Mouse (Mus musculus): ENCODE results near the gene Sh3tc1.

The Sh3tc1 gene

GRCm38 (mm10) chr5:35719343-35719742, 20.4 kb downstream of the Sh3tc1 start:
- DNase-seq: no peak

DNA sequence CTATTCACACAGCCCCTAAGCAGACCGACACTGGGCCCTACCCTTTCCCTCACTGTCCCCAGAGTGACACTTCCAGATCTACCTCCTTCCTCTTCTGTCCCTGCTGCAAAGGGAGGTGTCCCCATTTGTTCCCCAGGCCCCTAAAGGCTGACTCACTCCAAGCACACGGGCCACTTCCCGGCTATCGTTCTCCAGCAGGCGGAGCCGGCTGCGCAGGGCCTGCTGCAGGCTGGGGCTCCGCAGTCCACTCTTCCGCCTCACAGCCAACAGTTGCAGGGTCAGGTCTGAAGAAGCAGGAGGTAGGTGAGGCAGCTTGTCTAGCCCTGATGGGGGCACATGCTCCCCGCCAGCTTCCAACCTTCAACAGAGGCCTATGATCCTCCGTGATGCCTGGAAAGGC, 21.0 kb downstream of the Sh3tc1 start:
- no peak for DNase-seq

DNA sequence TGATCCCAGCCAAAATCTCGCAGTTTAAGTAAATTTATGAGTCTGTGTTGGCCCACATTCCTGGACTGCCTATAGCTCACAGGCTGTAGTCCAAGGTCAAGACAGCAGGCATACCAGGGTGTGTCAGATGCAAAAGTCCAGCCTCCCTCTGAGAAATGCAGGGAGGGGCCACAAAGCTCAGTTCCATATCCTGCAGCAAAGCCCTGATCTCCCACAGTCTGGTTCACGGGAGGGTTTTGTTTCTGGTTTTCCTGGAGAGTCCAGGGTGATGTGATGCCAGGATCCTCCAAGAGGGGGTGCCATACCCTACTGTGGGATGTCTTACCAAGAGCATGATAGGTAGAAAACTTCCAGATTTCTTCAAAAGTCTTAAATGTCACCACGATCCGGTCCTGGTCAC, 21.8 kb downstream of the Sh3tc1 start:
- DNase-seq: peak; percentile 71

DNA sequence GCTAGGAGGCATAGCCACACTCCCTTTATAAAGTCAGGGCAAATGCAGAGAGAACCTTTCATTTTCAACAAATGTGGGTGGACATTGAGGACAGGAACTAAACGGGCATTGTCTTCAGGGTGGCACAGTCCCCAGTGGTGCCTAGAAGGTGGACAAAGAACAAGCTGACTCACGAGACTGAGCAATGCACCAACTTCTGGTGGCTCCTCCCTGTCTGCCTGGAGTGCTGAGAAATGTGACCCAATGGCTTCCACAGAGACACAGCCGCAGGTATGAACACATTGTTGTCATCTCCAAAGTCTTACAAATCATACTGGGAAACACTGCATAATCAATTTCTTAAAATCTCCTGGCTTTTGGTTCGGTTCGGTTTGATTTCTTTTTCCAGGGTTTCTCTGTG, 22.3 kb downstream of the Sh3tc1 start:
- no peak for DNase-seq

DNA sequence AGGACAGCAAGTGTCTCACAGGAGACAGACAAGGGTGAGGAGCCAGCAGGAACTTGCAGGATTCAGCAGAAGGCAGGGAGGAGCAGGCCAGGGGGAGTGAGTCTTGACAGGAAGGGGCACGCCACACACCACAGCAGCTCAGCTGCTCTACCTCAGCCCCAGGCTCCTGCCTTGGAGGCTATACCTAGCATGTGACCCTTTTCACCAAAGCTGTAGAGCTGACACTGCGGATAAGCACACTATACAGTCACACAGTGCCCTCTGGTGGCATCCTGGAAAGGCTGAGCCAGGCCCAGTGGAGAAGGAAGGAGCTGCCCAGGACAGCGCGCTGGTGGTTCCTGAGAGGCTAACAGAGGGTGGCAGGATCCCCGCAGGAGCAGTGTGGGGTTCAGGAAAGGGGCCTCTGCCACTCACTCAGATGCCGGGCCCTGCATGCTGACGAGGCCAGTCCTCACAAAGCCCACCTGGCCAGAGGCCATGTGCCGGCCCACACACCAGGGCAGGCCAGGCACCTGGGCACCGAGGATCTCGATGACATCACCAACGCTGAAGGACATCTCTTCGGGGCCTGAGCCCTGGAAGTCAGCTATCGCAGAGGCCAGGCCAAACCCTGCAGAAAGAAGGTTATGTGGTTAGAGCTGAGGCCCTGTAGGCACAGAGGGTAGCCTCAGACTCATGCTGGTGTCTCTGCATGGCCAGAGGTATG, 26.0 kb downstream of the Sh3tc1 start:
- DNase-seq: peak; percentile 65

- no peak for DNase-seq
Observed at GRCm38 (mm10) chr5:35712517-35712916, 27.3 kb downstream of the Sh3tc1 start.

DNA sequence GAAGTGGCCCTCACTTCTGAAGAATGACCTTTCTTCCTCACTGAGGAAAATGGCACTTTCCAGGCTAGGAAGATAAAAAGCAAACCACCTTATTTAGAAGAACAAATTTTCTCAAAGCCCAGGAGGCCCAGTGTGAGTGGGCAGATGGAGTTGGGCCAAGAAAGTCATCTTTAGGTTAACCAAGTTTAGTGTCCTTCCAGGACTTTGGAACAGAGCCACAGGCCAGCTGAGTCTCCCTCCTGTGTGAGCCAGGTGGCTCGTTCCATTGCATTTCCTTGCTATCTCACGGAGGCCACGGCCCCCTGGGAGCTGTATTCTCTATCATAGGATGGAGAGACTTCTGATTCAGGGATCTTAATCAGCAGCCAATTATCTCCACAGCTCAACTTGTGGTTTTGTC, 28.9 kb downstream of the Sh3tc1 start:
- DNase-seq: no peak

- peak; percentile 29 for DNase-seq
Observed at GRCm38 (mm10) chr5:35710481-35710880, 29.3 kb downstream of the Sh3tc1 start.

DNA sequence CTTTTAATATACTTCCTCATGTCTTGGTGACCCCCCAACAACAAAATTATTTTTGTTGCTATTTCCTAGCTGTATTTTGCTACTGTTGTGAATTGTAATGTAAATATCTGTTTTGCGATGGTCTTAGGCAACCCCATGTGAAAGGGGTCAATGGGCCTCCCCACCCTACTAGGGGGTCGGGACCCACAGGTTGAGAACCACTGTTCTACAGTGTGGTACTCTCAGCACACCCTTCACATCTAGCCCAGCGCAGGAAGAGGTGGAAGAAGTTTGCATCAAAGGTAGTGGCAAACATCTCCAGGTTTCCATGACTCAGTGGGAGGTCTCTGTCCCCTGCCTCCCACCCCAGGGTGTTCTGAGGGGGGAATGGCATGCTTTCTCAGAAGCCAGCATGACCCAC, 34.4 kb downstream of the Sh3tc1 start:
- no peak for DNase-seq

DNA sequence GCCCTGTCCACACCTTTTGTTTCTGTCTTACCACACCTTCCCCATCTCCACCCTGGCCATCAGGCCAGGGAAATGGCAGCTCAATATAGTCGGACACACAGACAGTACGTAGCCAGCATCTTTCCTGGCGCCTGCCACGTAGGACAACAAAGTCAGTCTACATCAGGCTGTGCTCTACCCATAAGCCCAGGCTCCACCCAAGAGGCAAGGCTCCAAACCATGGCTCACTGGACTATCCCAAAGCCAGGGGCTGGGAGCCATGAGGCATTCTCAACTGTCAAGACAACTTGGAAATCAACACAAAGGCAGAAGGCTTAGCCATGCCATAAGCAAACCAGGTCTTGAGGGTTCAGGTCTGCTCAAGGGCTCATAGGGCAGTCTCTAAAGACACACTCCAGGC, 36.0 kb downstream of the Sh3tc1 start:
- no peak for DNase-seq

DNA sequence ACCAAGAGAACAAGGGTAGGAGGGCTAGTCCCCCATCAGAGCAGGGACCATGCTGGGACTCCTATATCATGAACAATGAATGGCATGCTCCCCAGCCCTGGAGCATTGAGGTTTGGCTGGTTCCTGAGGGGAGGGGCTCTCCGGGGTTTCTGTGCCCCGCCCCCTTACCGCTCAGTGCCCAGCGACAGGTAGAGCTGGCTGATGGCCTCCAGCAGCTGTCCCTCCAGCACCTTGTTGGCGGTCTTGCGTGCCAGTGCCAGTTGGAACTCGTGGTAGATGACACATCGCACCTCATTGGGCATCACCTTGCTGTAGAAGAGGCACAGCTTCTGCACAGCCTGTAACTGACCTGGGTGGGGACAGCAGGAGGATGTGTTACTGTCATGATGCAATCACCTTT, 36.6 kb downstream of the Sh3tc1 start:
- DNase-seq: no peak

- no peak for DNase-seq
Observed at GRCm38 (mm10) chr5:35702582-35703140, 37.1 kb downstream of the Sh3tc1 start.

GRCm38 (mm10) chr5:35701042-35701441, 38.7 kb downstream of the Sh3tc1 start:
- peak; percentile 75 for DNase-seq

- DNase-seq: peak; percentile 45
Observed at GRCm38 (mm10) chr5:35695815-35696214, 44.0 kb downstream of the Sh3tc1 start.

DNA sequence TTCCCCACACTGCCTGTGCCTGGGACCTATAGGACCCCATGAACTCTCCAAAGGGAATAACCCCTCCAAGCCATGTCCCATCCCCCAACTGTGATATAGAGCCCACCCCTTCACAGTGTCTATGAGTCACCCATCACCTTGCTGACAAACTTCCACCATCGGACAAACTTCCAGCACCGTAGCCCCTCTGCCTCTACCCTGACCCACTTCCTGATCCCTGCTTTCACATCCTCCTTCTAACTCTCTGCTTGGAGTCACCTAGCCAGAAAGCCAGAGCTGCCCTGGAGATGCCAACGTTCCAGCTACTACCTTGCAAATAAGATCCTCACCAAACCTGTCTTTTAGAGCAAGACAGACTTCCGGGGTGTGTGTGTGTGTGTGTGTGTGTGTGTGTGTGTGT, 46.1 kb downstream of the Sh3tc1 start:
- no peak for DNase-seq

DNA sequence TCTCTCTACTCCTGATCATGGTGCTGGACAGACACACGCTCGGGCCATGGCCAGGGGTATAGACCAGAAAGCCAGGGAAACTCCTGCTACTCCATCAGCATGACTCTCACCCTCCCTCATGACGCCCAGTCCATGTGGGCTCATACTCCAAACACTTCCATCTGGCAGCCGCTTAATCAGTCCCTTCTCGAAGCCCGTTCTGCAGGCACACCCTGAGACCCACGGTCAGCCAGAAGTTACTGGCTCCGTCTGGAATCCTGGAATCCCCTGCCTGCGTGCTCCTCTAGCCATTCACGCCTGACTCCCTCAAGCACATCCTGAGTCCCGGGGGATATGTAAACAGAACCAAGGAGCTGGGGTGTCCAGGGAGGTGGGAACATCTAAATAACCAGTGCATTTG, 48.5 kb downstream of the Sh3tc1 start:
- DNase-seq: no peak

GRCm38 (mm10) chr5:35690485-35691165, 49.2 kb downstream of the Sh3tc1 start:
- no peak for DNase-seq

DNA sequence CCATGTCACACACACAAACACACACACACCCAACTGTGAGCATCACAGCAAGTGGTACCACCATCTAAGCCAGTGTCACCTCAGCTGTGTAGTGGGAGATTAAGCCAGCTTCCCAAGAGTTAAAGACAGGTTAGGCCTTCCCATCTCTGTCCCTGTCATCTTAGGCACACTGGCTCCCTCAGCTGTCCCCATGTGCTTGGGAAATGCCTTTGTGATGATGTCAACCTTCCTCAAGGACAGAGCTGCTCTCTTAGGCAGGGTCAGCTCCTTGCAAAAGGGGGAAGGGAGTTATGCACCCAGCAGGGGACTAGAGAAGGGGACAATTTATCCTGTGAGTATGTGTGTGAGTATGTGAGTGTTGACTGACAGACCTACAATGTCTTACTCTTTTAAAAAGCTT, 50.4 kb downstream of the Sh3tc1 start:
- DNase-seq: no peak

- no peak for DNase-seq
Observed at GRCm38 (mm10) chr5:35688851-35689250, 50.9 kb downstream of the Sh3tc1 start.

DNA sequence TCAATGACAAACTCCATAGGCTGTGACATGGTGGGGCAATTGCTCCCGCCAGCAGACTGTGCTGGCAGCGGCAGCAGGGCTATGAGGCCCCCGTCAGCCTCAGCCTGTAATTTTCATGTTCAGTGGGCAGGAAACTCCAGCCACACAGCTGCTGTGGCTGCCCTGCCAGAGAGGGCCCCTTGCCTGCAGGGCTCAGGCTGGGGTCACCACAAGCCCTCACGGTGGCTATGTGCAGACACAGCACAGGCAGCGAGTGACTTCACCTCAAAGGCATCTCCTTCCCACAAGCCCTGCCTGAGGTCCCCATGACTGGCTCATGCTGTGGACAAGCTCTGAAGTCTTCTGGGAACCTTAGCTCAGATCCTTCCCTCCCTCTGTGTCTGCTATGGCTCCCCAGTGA, 52.7 kb downstream of the Sh3tc1 start:
- no peak for DNase-seq

- no peak for DNase-seq
Observed at GRCm38 (mm10) chr5:35686336-35686735, 53.5 kb downstream of the Sh3tc1 start.

DNA sequence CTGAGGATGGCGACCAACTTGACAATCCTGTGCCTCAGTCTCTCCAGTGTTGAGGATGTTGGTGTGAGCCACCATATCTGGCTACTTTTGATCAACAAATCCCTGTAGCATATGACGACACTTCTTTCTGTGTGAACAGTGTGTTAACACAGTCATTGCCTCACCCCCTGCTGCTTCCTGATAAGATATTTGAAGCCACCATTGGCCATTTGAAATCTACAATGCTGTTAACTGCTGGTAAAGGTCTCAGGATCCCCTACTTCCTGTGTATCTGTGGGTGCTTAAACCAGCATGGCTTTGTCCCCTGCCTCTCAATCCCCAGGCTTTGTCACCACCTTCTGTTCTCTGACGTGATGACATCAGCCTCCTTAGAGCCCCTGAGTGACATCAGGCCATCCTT, 54.7 kb downstream of the Sh3tc1 start:
- DNase-seq: no peak

GRCm38 (mm10) chr5:35680958-35681357, 58.8 kb downstream of the Sh3tc1 start:
- peak; percentile 61 for DNase-seq
